Mouse (Mus musculus) intestine, embryonic 14.5 days (tissue): ENCODE data around the gene Ciz1. TPM values are rescaled to one million over a fixed set of nuclear protein-coding genes. Genes with fewer than 3 reads are reported as not detected.

Source experiments
- ATAC-seq: fragments of 200-750 bp; cut with Nextera tagmentation; replicated peaks from 2 replicates; pipeline ENCODE4 v1.8.0; 2017; ENCODE audit warnings: low read depth, moderate number of reproducible peaks, moderate TSS enrichment, moderate library complexity; ENCODE audit not compliant: low FRiP score, low TSS enrichment
- DNase-seq: peaks from one replicate; pipeline ENCODE4 v3.0.0-alpha.2; 2018; ENCODE audit warnings: low spot score
- H3K27ac ChIP-seq: fragments of 300-500 bp; sonication (generic); 2 replicates; pipeline ENCODE4 v1.5.1; 2014; ENCODE audit warnings: low read depth, mild to moderate bottlenecking, control low read depth
- H3K27me3 ChIP-seq: fragments of 300-500 bp; sonication (generic); replicated peaks from 2 replicates; pipeline ENCODE4 v1.6.1; 2014; ENCODE audit warnings: low read length, control low read depth; ENCODE audit not compliant: control insufficient read depth, insufficient read depth
- H3K36me3 ChIP-seq: fragments of 300-500 bp; sonication (generic); 2 replicates; pipeline ENCODE4 v1.6.1; 2014; ENCODE audit warnings: low read length, control low read depth; ENCODE audit not compliant: control insufficient read depth, insufficient read depth
- H3K4me1 ChIP-seq: fragments of 300-500 bp; sonication (generic); replicated peaks from 2 replicates; pipeline ENCODE4 v1.6.1; 2014; ENCODE audit warnings: low read length, control low read depth, mixed read lengths; ENCODE audit not compliant: control insufficient read depth, insufficient read depth
- H3K4me2 ChIP-seq: fragments of 300-500 bp; sonication (generic); 2 replicates; pipeline ENCODE4 v1.6.1; 2014; ENCODE audit warnings: low read length
- H3K4me3 ChIP-seq: fragments of 300-500 bp; sonication (generic); 2 replicates; pipeline ENCODE4 v1.5.1; 2014; ENCODE audit warnings: low read depth, low read length, control low read depth, mixed read lengths
- H3K9ac ChIP-seq: fragments of 300-500 bp; sonication (generic); 2 replicates; pipeline ENCODE4 v1.6.1; 2014; ENCODE audit warnings: mild to moderate bottlenecking, low read length
- H3K9me3 ChIP-seq: fragments of 300-500 bp; sonication (generic); 2 replicates; pipeline ENCODE4 v1.6.1; 2016; ENCODE audit warnings: low read length, control low read depth; ENCODE audit not compliant: control insufficient read depth
- WGBS: fragments of 180-500 bp; shearing (Covaris S2); extraction: QIAGEN DNeasy Blood & Tissue Kit; methylation state at CpG from one replicate; pipeline ENCODE4 v1.1.7; 2014; 5-methylcytosine and 5-hydroxymethylcytosine counted together
- polyA plus RNA-seq: library from polyadenylated mRNA; unstranded; fragments of >200 nt; fragmentation: Nextera tagmentation; extraction: Ambion mirVana; gene quantifications from 2 replicates; pipeline ENCODE4 v1.2.1, GENCODE M21; 2014

Gene Ciz1
- polyA plus RNA-seq, 1 experiment from 2014 or later: 48.4 TPM

DNA sequence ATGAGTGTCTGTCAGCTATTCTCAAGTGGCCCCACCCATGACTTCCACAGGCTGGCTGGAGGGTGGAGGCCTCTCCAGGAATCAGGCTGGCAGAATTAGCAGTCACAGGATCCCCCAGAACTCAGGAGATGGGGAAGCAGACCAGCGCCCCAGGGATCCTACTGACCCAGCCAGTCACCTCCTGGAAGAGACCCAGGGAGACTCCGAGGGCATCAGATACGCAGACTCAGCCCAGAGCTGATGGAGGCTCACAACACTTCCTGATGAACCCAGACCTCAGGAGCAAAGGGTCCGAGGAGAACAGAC is 10.5 kb upstream of the Ciz1 start:
- ATAC-seq: no peak
- peaks cover 20% of the 10 kb centered on the region for H3K36me3 ChIP-seq
- DNase-seq: no peak
- H3K4me3 ChIP-seq: no peak overlapping the region
- H3K27me3 ChIP-seq: no peaks in the 10 kb centered on the region
- no peak overlapping the region for H3K4me2 ChIP-seq
- no peak overlapping the region for H3K9ac ChIP-seq
- 90% methylated on average over 4 of the region's 4 CpGs for WGBS
- H3K9me3 ChIP-seq: no peaks in the 10 kb centered on the region
- H3K27ac ChIP-seq: no peak overlapping the region
- H3K4me1 ChIP-seq: no peaks in the 10 kb centered on the region

GRCm38 (mm10) chr2:32342039-32342438 is 10.1 kb upstream of the Ciz1 start:
- DNase-seq: no peak
- H3K9me3 ChIP-seq: no peaks in the 10 kb centered on the region
- ATAC-seq: no peak
- H3K36me3 ChIP-seq: peaks cover 17% of the 10 kb centered on the region
- H3K4me3 ChIP-seq: no peak overlapping the region
- H3K4me2 ChIP-seq: no peak overlapping the region
- no peak overlapping the region for H3K27ac ChIP-seq
- no peak overlapping the region for H3K9ac ChIP-seq
- no peaks in the 10 kb centered on the region for H3K4me1 ChIP-seq
- no peaks in the 10 kb centered on the region for H3K27me3 ChIP-seq
- WGBS: 90% methylated on average over 4 of the region's 4 CpGs

DNA sequence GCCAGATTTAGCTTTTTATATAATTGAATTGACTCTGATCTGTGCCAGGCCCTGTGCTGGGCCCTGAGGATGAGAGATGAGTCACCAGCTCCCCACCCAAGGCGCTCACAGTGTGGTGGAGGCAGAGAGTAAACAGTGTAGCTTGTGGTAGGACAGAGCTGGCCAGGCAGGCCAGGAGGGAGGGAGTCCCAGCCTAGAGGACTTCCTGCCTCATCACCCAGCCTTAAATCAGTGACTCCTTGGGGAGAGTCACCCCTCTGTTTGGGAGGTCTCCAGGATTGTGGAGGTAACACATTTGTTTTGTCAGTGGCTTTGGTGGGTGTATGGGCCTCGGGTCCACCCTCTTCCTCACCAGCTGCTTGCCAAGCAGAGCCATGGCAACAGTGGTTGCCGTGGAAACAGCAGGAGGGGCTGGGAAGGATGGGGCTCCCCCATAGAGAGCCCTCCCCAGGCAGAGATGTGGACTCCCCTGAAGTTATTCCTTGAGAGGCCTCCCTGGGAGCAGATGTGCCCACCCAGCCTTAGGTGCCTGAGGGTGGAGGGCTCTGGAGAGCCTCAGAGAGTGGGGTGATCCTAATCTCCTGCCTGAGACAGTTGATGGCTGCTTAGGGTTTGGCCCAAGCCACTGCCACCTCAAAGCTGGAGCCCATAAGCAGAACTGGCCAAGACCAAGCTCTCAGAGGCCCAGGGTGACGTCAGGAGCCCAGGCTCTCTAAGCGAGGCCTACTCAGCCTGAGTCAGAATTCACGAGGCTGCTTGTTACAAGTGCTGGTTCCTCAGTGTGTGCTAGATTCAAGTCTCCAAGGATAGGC is 9.4 kb upstream of the Ciz1 start:
- WGBS: 67% methylated on average over 6 of the region's 6 CpGs
- H3K4me1 ChIP-seq: no peaks in the 10 kb centered on the region
- 0 out of 2 replicates have a peak overlapping the region, but pooled peaks have one; percentile 11 for H3K9ac ChIP-seq
- no peak overlapping the region for H3K4me3 ChIP-seq
- ATAC-seq (0 out of 2 replicates have a peak, but pooled peaks have one; percentile 67), DNase-seq (no peak)
- H3K4me2 ChIP-seq: no peak overlapping the region
- no peaks in the 10 kb centered on the region for H3K27me3 ChIP-seq
- peaks cover 10% of the 10 kb centered on the region for H3K36me3 ChIP-seq
- H3K27ac ChIP-seq: no peak overlapping the region
- H3K9me3 ChIP-seq: no peaks in the 10 kb centered on the region

DNA sequence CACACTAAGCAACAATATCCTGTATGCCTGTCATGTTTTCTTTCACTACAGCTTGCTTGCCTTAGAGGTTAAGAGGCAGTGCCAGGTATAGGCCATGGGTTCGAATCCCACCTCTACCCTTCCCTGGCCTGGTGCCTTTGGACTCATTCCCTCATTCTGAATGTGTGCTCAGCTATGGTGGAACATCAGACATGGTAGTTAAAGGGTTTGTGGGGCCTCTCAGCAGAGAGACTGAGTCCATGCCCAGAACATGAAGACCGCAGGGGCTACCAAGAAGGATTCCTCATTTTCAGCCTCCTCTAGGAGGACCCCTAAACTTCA is 8.8 kb upstream of the Ciz1 start:
- Histone ChIP-seq H3K4me1 (no peaks in the 10 kb centered on the region), H3K27me3 (no peaks in the 10 kb centered on the region), H3K9ac (no peak overlapping the region), H3K36me3 (peaks cover 6% of the 10 kb centered on the region), H3K4me2 (no peak overlapping the region), H3K27ac (no peak overlapping the region), H3K9me3 (no peaks in the 10 kb centered on the region), H3K4me3 (no peak overlapping the region)
- DNase-seq (no peak), ATAC-seq (no peak)
- WGBS: 94% methylated on average over 2 of the region's 2 CpGs

- H3K4me3 ChIP-seq: no peak overlapping the region
- no peak overlapping the region for H3K4me2 ChIP-seq
- no peaks in the 10 kb centered on the region for H3K27me3 ChIP-seq
- H3K4me1 ChIP-seq: no peaks in the 10 kb centered on the region
- DNase-seq (no peak), ATAC-seq (no peak)
- H3K36me3 ChIP-seq: peaks cover 6% of the 10 kb centered on the region
- H3K9ac ChIP-seq: no peak overlapping the region
- H3K9me3 ChIP-seq: no peaks in the 10 kb centered on the region
- H3K27ac ChIP-seq: no peak overlapping the region
- WGBS: 80% methylated on average over 10 of the region's 10 CpGs
Observed at GRCm38 (mm10) chr2:32344056-32344455, 8.1 kb upstream of the Ciz1 start.

DNA sequence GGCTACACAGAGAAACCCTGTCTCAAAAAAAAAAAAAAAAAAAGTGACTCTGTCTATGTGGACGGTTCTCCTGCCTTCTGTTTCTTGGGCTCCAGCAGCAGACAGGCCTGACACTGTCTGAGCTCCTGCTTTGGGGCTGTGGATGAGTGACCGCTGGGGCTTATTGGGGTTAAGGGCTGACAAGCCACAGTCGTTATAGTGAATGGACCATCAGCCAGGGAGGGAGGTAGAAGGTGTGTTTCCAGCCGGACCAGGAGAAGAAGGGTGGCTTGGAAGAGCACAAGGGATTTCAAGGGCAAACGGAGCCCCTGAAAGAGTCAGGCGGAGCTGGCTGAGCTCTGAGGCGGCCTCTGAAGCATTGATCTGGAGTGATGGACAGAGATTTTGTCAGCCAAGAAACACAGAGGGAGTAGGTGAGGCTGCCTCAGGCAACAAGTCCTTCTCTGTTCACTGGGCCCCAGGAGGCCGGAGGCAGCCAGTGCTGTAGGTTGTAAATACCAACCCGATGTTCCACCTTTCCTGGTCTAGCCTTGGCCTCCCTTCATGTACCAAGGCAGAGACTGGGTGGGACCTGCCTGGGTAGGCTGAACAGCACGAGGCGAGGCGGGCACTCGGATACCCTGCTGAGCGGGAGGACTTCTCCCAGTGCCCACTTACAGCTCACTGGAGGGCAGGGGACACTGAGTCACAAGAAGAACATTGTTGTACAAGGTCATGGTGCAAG is 7.4 kb upstream of the Ciz1 start:
- Histone ChIP-seq H3K36me3 (peaks cover 1% of the 10 kb centered on the region; the same call in 1 of the 2 replicates), H3K27ac (no peak overlapping the region), H3K9ac (no peak overlapping the region), H3K4me2 (no peak overlapping the region), H3K4me1 (no peaks in the 10 kb centered on the region), H3K9me3 (no peaks in the 10 kb centered on the region), H3K4me3 (no peak overlapping the region), H3K27me3 (no peaks in the 10 kb centered on the region)
- ATAC-seq (no peak), DNase-seq (no peak)
- 74% methylated on average over 14 of the region's 14 CpGs for WGBS

DNA sequence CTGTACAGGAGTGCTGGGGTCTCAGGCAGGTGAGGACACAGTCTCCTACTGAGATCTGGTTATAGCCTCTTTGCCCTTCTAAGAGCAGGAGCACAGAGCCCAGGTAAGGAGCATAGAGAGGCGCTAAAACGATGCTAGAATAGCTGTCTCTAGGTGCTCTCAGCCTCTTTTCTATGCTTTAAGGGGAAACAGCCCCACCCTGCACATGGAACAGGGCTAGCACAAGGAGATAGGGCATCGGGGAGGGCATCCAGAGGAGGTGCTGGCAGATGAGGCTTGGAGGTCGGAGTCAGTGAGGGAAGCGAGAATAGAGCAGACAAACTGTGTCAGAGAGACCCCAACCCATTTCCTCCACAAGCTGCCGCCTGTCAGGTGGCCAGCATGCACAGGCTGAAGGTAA is 5.1 kb upstream of the Ciz1 start:
- H3K9me3 ChIP-seq: no peaks in the 10 kb centered on the region
- DNase-seq (no peak), ATAC-seq (no peak)
- no peaks in the 10 kb centered on the region for H3K36me3 ChIP-seq
- H3K4me1 ChIP-seq: peaks cover 9% of the 10 kb centered on the region
- WGBS: 72% methylated on average over 6 of the region's 6 CpGs
- H3K9ac ChIP-seq: no peak overlapping the region
- H3K27me3 ChIP-seq: no peaks in the 10 kb centered on the region
- no peak overlapping the region for H3K27ac ChIP-seq
- no peak overlapping the region for H3K4me3 ChIP-seq
- no peak overlapping the region for H3K4me2 ChIP-seq

DNA sequence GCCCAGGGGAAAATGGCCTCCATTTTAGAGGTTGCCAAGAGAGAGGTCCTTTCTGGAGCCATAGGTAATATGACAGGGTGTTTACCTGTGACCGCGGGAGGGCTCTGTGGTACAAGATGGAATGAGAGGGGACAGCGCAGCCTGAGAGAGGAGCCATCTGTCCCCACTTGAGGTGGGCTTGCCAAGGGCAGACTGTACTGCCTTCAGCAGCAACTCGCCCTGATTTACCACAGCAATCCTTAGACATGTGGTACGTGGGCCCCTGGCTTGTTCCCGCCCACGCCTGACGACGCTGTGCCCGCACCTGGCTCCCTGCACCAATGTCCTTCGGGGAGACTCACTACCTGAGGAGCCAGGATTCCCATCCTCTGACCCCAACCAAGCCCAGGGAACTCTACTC is 3.8 kb upstream of the Ciz1 start:
- Histone ChIP-seq H3K4me1 (peaks cover 10% of the 10 kb centered on the region), H3K4me2 (no peak overlapping the region), H3K36me3 (no peaks in the 10 kb centered on the region), H3K27ac (no peak overlapping the region), H3K9ac (no peak overlapping the region), H3K27me3 (no peaks in the 10 kb centered on the region), H3K4me3 (no peak overlapping the region), H3K9me3 (no peaks in the 10 kb centered on the region)
- no peak for DNase-seq
- WGBS: 81% methylated on average over 11 of the region's 11 CpGs
- ATAC-seq: no peak
